Mouse (Mus musculus): Measurements from ENCODE around the gene Tns2. TPM values are rescaled to one million over a fixed set of nuclear protein-coding genes. Genes with fewer than 3 reads are reported as not detected.
"Not testable (repeated sequence)": the region's sequence is repeated elsewhere in the genome, so short reads cannot be mapped to it uniquely, and the experiment has no call there.

Gene Tns2
- polyA plus RNA-seq, 1 experiment from 2014 or later: 13.8 TPM

DNA sequence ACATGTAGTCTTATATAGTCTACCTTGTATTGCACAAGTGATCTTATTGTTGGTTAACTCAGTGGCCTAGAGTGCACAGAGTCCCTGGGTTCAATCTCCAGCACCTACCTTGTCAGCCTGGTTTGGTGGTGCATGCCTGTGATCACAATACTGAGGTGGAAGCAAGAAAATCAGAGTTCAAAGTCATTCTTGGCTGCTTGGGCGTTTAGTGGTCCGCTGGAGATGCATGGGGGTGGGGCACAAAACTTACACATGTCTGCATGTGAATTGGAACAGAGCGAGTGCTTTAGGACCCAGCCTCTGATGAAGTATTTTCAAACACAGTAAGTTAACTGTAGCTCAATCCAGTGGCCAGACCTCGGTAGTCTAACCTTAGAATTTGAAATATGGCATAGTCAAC is 21.0 kb upstream of the Tns2 start:
- Histone ChIP-seq H3K4me3 (no peak overlapping the region), H3K36me3 (peaks cover 56% of the 10 kb centered on the region), H3K4me1 (replicated peaks) (peaks cover 20% of the 10 kb centered on the region), H3K27me3 (ENCODE audit: insufficient read depth, poor library complexity, severe bottlenecking) (no peaks in the 10 kb centered on the region), H3K9me3 (no peaks in the 10 kb centered on the region), H3K27ac (no peak overlapping the region)
- whole genome bisulfite sequencing: 88% methylated on average over 4 of the region's 4 CpGs
- no peak for DNase-seq (ENCODE audit: low spot score)

- Histone ChIP-seq H3K4me1 (replicated peaks) (peaks cover 14% of the 10 kb centered on the region), H3K36me3 (peaks cover 63% of the 10 kb centered on the region)
- 83% methylated on average over 8 of the region's 8 CpGs for WGBS
Observed at GRCm38 (mm10) chr15:102079924-102080323, 20.3 kb upstream of the Tns2 start.

GRCm38 (mm10) chr15:102080429-102080828 is 19.8 kb upstream of the Tns2 start:
- H3K27me3 ChIP-seq (ENCODE audit: insufficient read depth, poor library complexity, severe bottlenecking): no peaks in the 10 kb centered on the region
- no peak overlapping the region for H3K27ac ChIP-seq
- H3K36me3 ChIP-seq: peaks cover 65% of the 10 kb centered on the region
- 85% methylated on average over 2 of the region's 2 CpGs for WGBS
- DNase-seq (ENCODE audit: low spot score): no peak
- peaks cover 9% of the 10 kb centered on the region for H3K4me1 ChIP-seq (replicated peaks)
- no peak overlapping the region for H3K4me3 ChIP-seq
- H3K9me3 ChIP-seq: no peaks in the 10 kb centered on the region

More at GRCm38 (mm10) chr15:102079924-102080323, 20.3 kb upstream of the Tns2 start:
- not testable (repeated sequence) for H3K27me3 ChIP-seq (ENCODE audit: insufficient read depth, poor library complexity, severe bottlenecking); H3K9me3 ChIP-seq; DNase-seq (ENCODE audit: low spot score); H3K4me3 ChIP-seq; H3K27ac ChIP-seq

- H3K9me3 ChIP-seq: no peaks in the 10 kb centered on the region
- no peaks in the 10 kb centered on the region for H3K4me1 ChIP-seq (replicated peaks)
- no peak overlapping the region for H3K27ac ChIP-seq
- 92% methylated on average over 4 of the region's 4 CpGs for WGBS
- no peak overlapping the region for H3K4me3 ChIP-seq
- H3K27me3 ChIP-seq (ENCODE audit: insufficient read depth, poor library complexity, severe bottlenecking): no peaks in the 10 kb centered on the region
- DNase-seq (ENCODE audit: low spot score): no peak
- H3K36me3 ChIP-seq: peaks cover 80% of the 10 kb centered on the region
Observed at GRCm38 (mm10) chr15:102082148-102082547, 18.1 kb upstream of the Tns2 start.

DNA sequence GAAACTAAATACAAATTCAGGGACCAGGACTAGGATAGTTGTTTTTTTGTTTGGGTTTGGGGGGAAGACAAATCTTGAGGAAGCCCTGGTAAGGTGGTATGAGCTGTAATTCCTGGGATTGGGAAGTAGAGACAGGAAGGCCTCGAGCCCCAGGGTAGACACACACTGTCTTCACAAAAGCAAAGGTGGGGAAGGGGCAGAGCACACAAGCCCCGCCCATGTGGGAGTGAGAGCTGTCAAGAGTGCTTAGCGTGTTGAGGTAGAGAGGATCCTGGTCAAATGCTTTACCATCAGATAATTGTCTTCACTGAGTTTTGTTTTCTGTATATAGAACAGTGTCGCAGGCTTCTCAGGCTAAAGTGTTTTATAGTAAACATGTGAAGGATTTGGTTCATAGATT is 17.2 kb upstream of the Tns2 start:
- H3K4me1 ChIP-seq (replicated peaks): no peaks in the 10 kb centered on the region
- no peak for DNase-seq (ENCODE audit: low spot score)
- no peak overlapping the region for H3K27ac ChIP-seq
- no peaks in the 10 kb centered on the region for H3K9me3 ChIP-seq
- H3K4me3 ChIP-seq: no peak overlapping the region
- peaks cover 89% of the 10 kb centered on the region for H3K36me3 ChIP-seq
- WGBS: 86% methylated on average over 4 of the region's 4 CpGs
- no peaks in the 10 kb centered on the region for H3K27me3 ChIP-seq (ENCODE audit: insufficient read depth, poor library complexity, severe bottlenecking)

GRCm38 (mm10) chr15:102089914-102090585 is 10.2 kb upstream of the Tns2 start:
- WGBS: 88% methylated on average over 12 of the region's 12 CpGs
- no peak overlapping the region for H3K27ac ChIP-seq
- no peak overlapping the region for H3K4me3 ChIP-seq
- no peaks in the 10 kb centered on the region for H3K27me3 ChIP-seq (ENCODE audit: insufficient read depth, poor library complexity, severe bottlenecking)
- H3K36me3 ChIP-seq: peaks cover 100% of the 10 kb centered on the region
- no peaks in the 10 kb centered on the region for H3K9me3 ChIP-seq
- DNase-seq (ENCODE audit: low spot score): no peak
- H3K4me1 ChIP-seq (replicated peaks): no peaks in the 10 kb centered on the region

DNA sequence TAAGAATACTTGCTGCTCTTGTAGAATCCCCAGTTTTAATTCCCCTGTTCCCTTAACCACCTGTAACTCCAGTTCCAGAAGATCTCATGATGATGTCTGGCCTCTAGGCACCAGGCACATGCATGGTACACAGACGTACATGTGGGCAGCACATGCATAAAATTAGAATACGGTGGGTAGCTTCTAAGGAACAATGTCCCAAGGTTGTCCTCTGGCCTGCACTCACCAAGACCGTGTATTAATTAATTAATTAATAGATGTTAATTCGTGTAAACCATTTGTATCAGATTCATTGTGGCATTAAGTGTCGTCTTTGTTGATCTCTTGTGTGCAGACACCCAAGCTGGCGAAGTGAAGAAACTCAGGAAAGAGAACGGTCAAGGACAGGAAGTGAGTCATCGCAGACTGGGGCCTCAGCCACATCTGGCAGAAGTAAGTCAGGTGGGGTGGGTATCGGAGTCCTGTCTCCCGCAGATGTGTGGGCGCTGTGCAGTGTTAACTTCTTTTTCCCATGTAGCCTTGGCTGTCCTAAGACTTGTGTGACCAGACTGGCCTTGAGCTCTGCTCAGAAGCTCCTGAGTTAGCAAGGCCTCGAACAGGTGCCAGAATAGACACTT is 9.0 kb upstream of the Tns2 start:
- Histone ChIP-seq H3K4me3 (no peak overlapping the region), H3K4me1 (replicated peaks) (no peaks in the 10 kb centered on the region), H3K9me3 (no peaks in the 10 kb centered on the region), H3K27ac (no peak overlapping the region), H3K27me3 (ENCODE audit: insufficient read depth, poor library complexity, severe bottlenecking) (no peaks in the 10 kb centered on the region), H3K36me3 (peaks cover 100% of the 10 kb centered on the region)
- 91% methylated on average over 12 of the region's 12 CpGs for WGBS
- DNase-seq (ENCODE audit: low spot score): no peak

- Histone ChIP-seq H3K4me1 (replicated peaks) (no peaks in the 10 kb centered on the region), H3K27me3 (ENCODE audit: insufficient read depth, poor library complexity, severe bottlenecking) (no peaks in the 10 kb centered on the region), H3K4me3 (no peak overlapping the region), H3K9me3 (no peaks in the 10 kb centered on the region), H3K27ac (no peak overlapping the region), H3K36me3 (peaks cover 100% of the 10 kb centered on the region)
- no peak for DNase-seq (ENCODE audit: low spot score)
- WGBS: 78% methylated on average over 1 of the region's 1 CpGs
Observed at GRCm38 (mm10) chr15:102091688-102092087, 8.5 kb upstream of the Tns2 start.

DNA sequence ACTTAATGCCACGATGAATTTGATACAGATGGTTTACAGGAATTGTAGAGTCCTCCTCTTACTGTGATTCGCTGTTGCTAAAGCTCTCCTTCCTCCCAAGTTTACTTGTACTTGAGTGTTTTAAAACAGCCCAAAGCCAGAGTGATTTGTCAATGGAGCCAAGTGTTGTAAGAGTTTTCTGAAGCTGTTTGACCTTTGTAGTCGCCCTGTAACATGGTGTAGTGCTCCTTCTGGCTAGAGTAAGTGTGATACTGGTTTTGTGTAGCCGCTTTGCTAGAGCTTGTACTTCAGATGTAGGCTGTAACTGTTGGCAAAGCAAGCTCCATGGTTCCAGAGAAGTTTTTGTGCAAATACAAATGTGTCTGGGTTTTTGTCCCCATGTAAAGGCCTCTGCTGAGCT is 8.0 kb upstream of the Tns2 start:
- Histone ChIP-seq H3K9me3 (no peaks in the 10 kb centered on the region), H3K27me3 (ENCODE audit: insufficient read depth, poor library complexity, severe bottlenecking) (no peaks in the 10 kb centered on the region), H3K4me3 (no peak overlapping the region), H3K4me1 (replicated peaks) (0 out of 2 replicates have a peak, but pooled peaks cover 2% of the 10 kb centered on the region), H3K27ac (no peak overlapping the region), H3K36me3 (peaks cover 100% of the 10 kb centered on the region)
- DNase-seq (ENCODE audit: low spot score): no peak
- WGBS: 90% methylated on average over 4 of the region's 4 CpGs

DNA sequence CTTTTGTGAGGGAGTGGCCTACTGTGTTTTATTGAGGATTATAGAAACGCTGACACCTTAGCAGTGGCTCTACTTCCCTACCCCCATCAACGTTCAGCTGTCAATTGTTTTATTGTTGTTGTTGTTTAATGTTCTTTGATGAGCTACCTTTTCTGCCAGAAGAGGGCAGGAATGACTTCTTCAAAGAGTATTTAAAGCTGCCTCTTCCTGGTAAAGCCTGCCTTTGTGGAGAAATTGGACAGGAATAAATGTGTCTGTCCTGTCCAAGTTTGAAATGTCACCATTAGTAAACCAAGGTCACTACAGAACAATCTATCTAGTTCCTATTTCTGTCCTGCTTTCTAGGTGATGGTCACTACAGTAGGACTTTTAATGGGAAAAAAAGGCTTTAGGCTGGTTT is 6.1 kb upstream of the Tns2 start:
- Histone ChIP-seq H3K9me3 (no peaks in the 10 kb centered on the region), H3K4me3 (no peak overlapping the region), H3K27me3 (ENCODE audit: insufficient read depth, poor library complexity, severe bottlenecking) (peaks cover 12% of the 10 kb centered on the region), H3K27ac (no peak overlapping the region), H3K4me1 (replicated peaks) (peaks cover 20% of the 10 kb centered on the region), H3K36me3 (peaks cover 96% of the 10 kb centered on the region)
- DNase-seq (ENCODE audit: low spot score): no peak
- 87% methylated on average over 2 of the region's 2 CpGs for WGBS

DNA sequence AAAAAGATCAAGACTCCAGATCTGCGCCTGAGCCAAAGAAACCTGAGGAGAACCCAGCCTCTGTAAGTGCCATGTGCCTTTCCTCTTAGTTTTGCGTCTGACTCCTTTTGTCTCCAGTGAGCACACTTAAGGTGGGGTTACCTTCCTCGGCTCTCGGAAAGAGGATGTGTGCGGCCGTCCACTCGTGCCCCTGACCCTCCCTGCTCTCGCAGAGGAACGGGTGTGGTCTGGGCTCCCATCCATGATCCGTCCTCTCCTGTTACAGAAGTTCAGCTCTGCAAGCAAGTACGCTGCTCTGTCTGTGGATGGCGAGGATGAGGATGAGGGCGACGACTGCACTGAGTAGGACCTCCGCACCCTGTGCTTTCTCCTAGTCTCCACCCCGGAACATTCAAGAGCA is 5.2 kb upstream of the Tns2 start:
- WGBS: 89% methylated on average over 16 of the region's 16 CpGs
- no peak overlapping the region for H3K4me3 ChIP-seq
- H3K9me3 ChIP-seq: no peaks in the 10 kb centered on the region
- H3K27me3 ChIP-seq (ENCODE audit: insufficient read depth, poor library complexity, severe bottlenecking): peaks cover 16% of the 10 kb centered on the region
- no peak for DNase-seq (ENCODE audit: low spot score)
- no peak overlapping the region for H3K27ac ChIP-seq
- peaks cover 88% of the 10 kb centered on the region for H3K36me3 ChIP-seq
- H3K4me1 ChIP-seq (replicated peaks): peaks cover 29% of the 10 kb centered on the region

DNA sequence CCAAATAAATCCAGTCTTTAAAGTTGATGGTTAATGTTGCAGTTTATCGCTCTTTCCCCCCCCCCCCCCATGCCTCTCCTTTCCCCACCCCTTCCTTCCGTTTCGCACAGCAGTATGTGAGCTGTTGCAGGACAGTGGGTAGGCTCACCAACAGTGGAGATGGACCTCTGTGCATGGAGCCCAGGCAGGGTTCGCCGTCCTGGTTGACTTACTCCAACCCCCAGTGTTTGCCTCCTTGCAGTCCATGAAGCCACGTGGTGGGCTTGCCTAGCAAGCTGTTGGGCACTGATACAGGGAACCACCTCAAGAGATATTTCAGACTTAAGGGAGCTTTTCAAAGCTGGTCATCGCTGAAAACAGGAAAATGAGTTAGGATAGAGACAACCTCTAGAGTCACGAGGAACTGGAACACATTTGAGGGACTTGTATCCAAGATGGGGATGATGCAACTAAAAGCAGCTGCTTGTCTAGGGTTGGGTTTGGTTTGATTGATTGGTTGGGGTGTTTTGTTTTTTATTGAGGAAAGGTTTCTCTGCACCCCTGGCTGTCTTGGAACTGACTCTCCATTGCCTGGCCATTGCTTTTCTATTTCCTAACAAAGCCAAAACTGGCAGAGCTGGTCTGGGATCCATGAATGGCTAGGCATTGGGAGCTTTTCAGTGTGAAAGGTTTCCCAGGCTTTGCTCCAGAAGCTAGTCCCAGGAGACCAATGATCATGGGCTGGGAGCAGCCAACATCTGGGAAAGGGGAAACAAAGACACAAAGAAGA is 2.9 kb upstream of the Tns2 start:
- Histone ChIP-seq H3K27me3 (ENCODE audit: insufficient read depth, poor library complexity, severe bottlenecking) (peaks cover 32% of the 10 kb centered on the region), H3K27ac (no peak overlapping the region), H3K9me3 (no peaks in the 10 kb centered on the region), H3K4me1 (replicated peaks) (peaks cover 52% of the 10 kb centered on the region), H3K36me3 (peaks cover 65% of the 10 kb centered on the region), H3K4me3 (no peak overlapping the region)
- 78% methylated on average over 8 of the region's 8 CpGs for WGBS
- no peak for DNase-seq (ENCODE audit: low spot score)

GRCm38 (mm10) chr15:102097991-102098555 is 2.1 kb upstream of the Tns2 start:
- Histone ChIP-seq H3K36me3 (peaks cover 57% of the 10 kb centered on the region), H3K4me3 (no peak overlapping the region), H3K27me3 (ENCODE audit: insufficient read depth, poor library complexity, severe bottlenecking) (peaks cover 39% of the 10 kb centered on the region), H3K27ac (0 out of 2 replicates have a peak overlapping the region, but pooled peaks have one; percentile 29), H3K4me1 (replicated peaks) (peaks cover 60% of the 10 kb centered on the region), H3K9me3 (no peaks in the 10 kb centered on the region)
- WGBS: 34% methylated on average over 5 of the region's 5 CpGs
- DNase-seq (ENCODE audit: low spot score): no peak

All from hindbrain, embryonic 10.5 days (tissue).